Comparison of ENCODE assay signal across 9 mouse cellular contexts in the genomic region with DNA sequence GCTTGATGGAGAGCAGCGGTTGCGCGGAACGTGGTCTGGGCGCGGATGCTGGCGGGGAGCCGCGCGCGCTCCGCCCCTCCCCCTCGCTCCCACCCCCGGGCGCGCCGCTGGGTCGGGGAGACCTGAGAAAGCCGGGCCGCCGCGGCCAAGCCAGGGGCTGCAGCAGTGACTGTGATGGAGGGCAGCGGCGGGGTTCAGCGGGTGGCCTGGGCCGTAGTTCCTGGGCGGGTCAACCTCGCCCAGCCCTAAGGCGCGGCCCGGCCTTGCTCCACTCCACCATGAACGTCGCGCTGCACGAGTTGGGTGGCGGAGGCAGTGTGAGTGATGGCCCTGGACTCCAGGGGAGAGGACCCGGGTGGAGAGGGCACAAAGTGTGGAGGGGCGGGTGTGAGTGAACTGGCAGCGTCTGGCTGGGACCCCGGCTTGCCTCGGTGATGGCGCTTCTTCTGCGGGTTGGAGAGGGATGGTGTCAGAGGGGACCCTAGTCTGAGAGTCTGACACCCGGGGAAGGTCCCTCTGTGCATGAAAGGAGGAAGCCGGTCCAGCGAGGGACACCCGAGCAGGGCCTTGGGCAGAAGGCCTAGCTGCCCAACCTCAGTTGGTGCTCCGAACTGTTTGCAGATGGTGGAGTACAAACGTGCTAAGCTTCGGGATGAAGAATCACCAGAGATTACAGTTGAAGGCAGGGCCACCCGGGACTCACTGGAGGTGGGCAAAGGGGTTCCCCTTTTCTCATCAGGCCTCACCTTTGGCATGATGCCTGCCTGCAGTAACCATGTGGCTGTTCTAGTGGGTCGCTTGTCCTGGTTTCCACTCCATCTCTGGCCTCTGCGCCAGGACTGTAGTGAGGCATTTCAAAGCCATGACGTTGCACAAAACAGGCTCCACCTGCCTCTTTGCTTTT. TPM values are rescaled to one million over a fixed set of nuclear protein-coding genes. Genes with fewer than 3 reads are reported as not detected.
DNase-seq lines count a peak whose midpoint lies in the region; ATAC-seq and TF ChIP-seq lines count a peak whose summit lies in the region.
"Had no signal": no experiment of that assay in that cellular context is flagged by ENCODE, and none has a peak within 500 bp of the region (broad histone marks: within the 10 kb centered on the region; RNA-seq: fewer than 3 reads in every experiment).

A gene (plus strand): TSS at position 98 of the 904 bp plus-strand sequence.

- peak; percentile 32 for DNase-seq in kidney, postnatal 10 days
- DNase-seq in kidney, adult 9 months: no peak
- DNase-seq in ZHBTc4 (ENCODE audit: low read depth, low spot score): peak; percentile 58
- peak; percentile 52 for DNase-seq in embryo, embryonic 10 days (ENCODE audit: low spot score)
- peak; percentile 6 to 15 for DNase-seq in heart, postnatal 14 days
- no peak for DNase-seq in limb, embryonic 14.5 days (ENCODE audit: low spot score)
- no peak for DNase-seq in yolk sac, embryonic 10.5 days (ENCODE audit: low spot score)

- no peaks in the 10 kb centered on the region for H3K36me3 ChIP-seq in limb, embryonic 14.5 days (ENCODE audit: control insufficient read depth, insufficient read depth, low read length)
- no peaks in the 10 kb centered on the region for H3K36me3 ChIP-seq in neural tube, embryonic 12.5 days

- WGBS in limb, embryonic 14.5 days: 7% methylated on average over 45 of the region's 54 CpGs
- 8% methylated on average over 51 of the region's 54 CpGs for WGBS in neural tube, embryonic 12.5 days

- H3K4me3 ChIP-seq in limb, embryonic 14.5 days (replicated peaks; ENCODE audit: low read length): peak within 1 kb of the TSS; percentile 51
- H3K4me3 ChIP-seq in neural tube, embryonic 12.5 days: peak within 1 kb of the TSS; percentile 54

- H3K9ac ChIP-seq in limb, embryonic 14.5 days (ENCODE audit: low read depth, low read length, severe bottlenecking): peak within 1 kb of the TSS; percentile 65
- peak within 1 kb of the TSS; percentile 80 for H3K9ac ChIP-seq in neural tube, embryonic 12.5 days

- no peak within 1 kb of the TSS for H3K27ac ChIP-seq in limb, embryonic 14.5 days (replicated peaks; ENCODE audit: low read depth, low read length)
- H3K27ac ChIP-seq in neural tube, embryonic 12.5 days: no peak within 1 kb of the TSS

- TF ChIP-seq POLR2A in limb, embryonic 14.5 days (IDR thresholded peaks at IDR 0.05; ENCODE audit: borderline replicate concordance, extremely low read depth, insufficient read depth, insufficient read length): no peak

- H3K27me3 ChIP-seq in limb, embryonic 14.5 days (ENCODE audit: control insufficient read depth, insufficient read depth, low read length): 0 out of 2 replicates have a peak, but pooled peaks cover 4% of the 10 kb centered on the region
- no peaks in the 10 kb centered on the region for H3K27me3 ChIP-seq in neural tube, embryonic 12.5 days (replicated peaks)
- H3K27me3 ChIP-seq: Patski had no signal

- intact Hi-C loops in heart, postnatal 14 days (cut with DNase I): no loop called here

- peak within 1 kb of the TSS; percentile 87 for H3K4me2 ChIP-seq in limb, embryonic 14.5 days (replicated peaks; ENCODE audit: low read depth, low read length, severe bottlenecking)
- peak within 1 kb of the TSS; percentile 96 for H3K4me2 ChIP-seq in neural tube, embryonic 12.5 days (replicated peaks)

- peak; percentile 57; the same call in 1 of the 2 replicates for ATAC-seq in limb, embryonic 14.5 days (ENCODE audit: low FRiP score, low read depth)
- peak; percentile 70 for ATAC-seq in neural tube, embryonic 12.5 days (ENCODE audit: low FRiP score, low read depth)
- ATAC-seq: Patski had no signal

- no peaks in the 10 kb centered on the region for H3K9me3 ChIP-seq in limb, embryonic 14.5 days (ENCODE audit: control insufficient read depth, low read length)
- no peaks in the 10 kb centered on the region for H3K9me3 ChIP-seq in neural tube, embryonic 12.5 days

- H3K4me1 ChIP-seq in limb, embryonic 14.5 days (ENCODE audit: control insufficient read depth, insufficient read depth, low read length): no peaks in the 10 kb centered on the region
- H3K4me1 ChIP-seq in neural tube, embryonic 12.5 days: 0 out of 2 replicates have a peak, but pooled peaks cover 2% of the 10 kb centered on the region

RNA-seq across cellular contexts. Expression of the gene that starts here (rescaled TPM):
- total RNA-seq in heart, postnatal 14 days (2021): under 1 TPM; 0.34 to 0.86 TPM
- 14.1 and 15.8 TPM in 2 replicates for polyA plus RNA-seq in limb, embryonic 14.5 days (2012; rRNA removed)
- polyA plus RNA-seq in limb, embryonic 14.5 days (2014; fragmentation: Nextera tagmentation; extraction: Ambion mirVana): 3.9 and 4.1 TPM in 2 replicates
- polyA plus RNA-seq in neural tube, embryonic 12.5 days (2016; fragmentation: Nextera tagmentation; extraction: Ambion mirVana): 6.9 and 8.0 TPM in 2 replicates

Comparison
In these comparisons a context has a peak if more than half of its experiments do, and no peak if none do; other contexts are left out.
1. DNase-seq: peak in kidney, postnatal 10 days (single experiment), ZHBTc4 (single experiment) and embryo, embryonic 10 days (single experiment); none in kidney, adult 9 months (single experiment), limb, embryonic 14.5 days (single experiment) and yolk sac, embryonic 10.5 days (single experiment).
2. Peak in DNase-seq in heart, postnatal 14 days; RNA of the gene not detected or under 1 TPM.